Mouse (Mus musculus) frontal cortex, postnatal 36 days (tissue): ENCODE results near the gene Fmo1.
"Not testable (repeated sequence)": the region's sequence is repeated elsewhere in the genome, so short reads cannot be mapped to it uniquely, and the experiment has no call there.

Experiments used
- DNase-seq, 2 experiments: peaks; one replicate each; pipeline ENCODE4 v3.0.0; 2022; ENCODE audit warnings: low spot score in 2 of 2

The Fmo1 gene

GRCm38 (mm10) chr1:162792306-162793044, 73.9 kb downstream of the Fmo1 start:
- no peak for DNase-seq

GRCm38 (mm10) chr1:162785222-162785621, 81.2 kb downstream of the Fmo1 start:
- DNase-seq = no peak

GRCm38 (mm10) chr1:162783669-162784248, 82.7 kb downstream of the Fmo1 start:
- DNase-seq = no peak

GRCm38 (mm10) chr1:162781035-162781434, 85.4 kb downstream of the Fmo1 start:
- DNase-seq = not testable (repeated sequence)
